Comparison of ENCODE assay signal across 9 mouse cellular contexts in the genomic region with DNA sequence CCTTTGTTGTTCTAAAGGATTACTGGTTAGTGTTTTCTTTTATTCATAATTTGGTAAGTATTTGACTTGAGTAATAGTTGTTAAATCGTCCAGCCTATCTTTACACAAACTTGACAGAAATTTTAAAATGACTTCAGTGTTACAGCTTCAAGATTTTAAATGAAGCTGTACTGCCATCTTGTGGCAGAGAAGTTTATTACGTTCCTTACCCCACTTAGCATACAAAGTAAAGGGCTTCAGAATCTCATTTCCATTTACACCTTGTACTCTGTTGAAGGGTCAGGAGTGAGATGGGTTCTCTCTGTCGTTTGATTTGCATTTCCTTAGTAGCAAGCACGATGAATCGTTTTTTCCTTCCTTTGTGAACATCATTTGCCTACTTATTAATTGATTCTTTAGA. TPM values are rescaled to one million over a fixed set of nuclear protein-coding genes. Genes with fewer than 3 reads are reported as not detected.
DNase-seq lines count a peak whose midpoint lies in the region; ATAC-seq lines count a peak whose summit lies in the region.
"Had no signal": no experiment of that assay in that cellular context is flagged by ENCODE, and none has a peak within 500 bp of the region (broad histone marks: within the 10 kb centered on the region; RNA-seq: fewer than 3 reads in every experiment).

No protein-coding gene starts in this region.

- WGBS in heart, embryonic 12.5 days = 5% methylated on average over 5 of the region's 5 CpGs
- WGBS in neural tube, embryonic 12.5 days = 6% methylated on average over 5 of the region's 5 CpGs

- no peaks in the 10 kb centered on the region for H3K4me1 ChIP-seq in heart, embryonic 12.5 days (replicated peaks)
- no peaks in the 10 kb centered on the region for H3K4me1 ChIP-seq in neural tube, embryonic 12.5 days

- no peaks in the 10 kb centered on the region for H3K36me3 ChIP-seq in heart, embryonic 12.5 days
- H3K36me3 ChIP-seq in neural tube, embryonic 12.5 days = no peaks in the 10 kb centered on the region

- no peaks in the 10 kb centered on the region for H3K27me3 ChIP-seq in heart, embryonic 12.5 days (replicated peaks)
- no peaks in the 10 kb centered on the region for H3K27me3 ChIP-seq in neural tube, embryonic 12.5 days (replicated peaks)

- H3K9ac ChIP-seq in heart, embryonic 12.5 days = no peak overlapping the region
- no peak overlapping the region for H3K9ac ChIP-seq in neural tube, embryonic 12.5 days

- no peaks in the 10 kb centered on the region for H3K9me3 ChIP-seq in heart, embryonic 12.5 days (replicated peaks)
- H3K9me3 ChIP-seq in neural tube, embryonic 12.5 days = no peaks in the 10 kb centered on the region

- no peak overlapping the region for H3K4me2 ChIP-seq in heart, embryonic 12.5 days
- H3K4me2 ChIP-seq in neural tube, embryonic 12.5 days (replicated peaks) = no peak overlapping the region

- no peak overlapping the region for H3K4me3 ChIP-seq in heart, embryonic 12.5 days
- H3K4me3 ChIP-seq in neural tube, embryonic 12.5 days = no peak overlapping the region

- no peak overlapping the region for H3K27ac ChIP-seq in heart, embryonic 12.5 days (ENCODE audit: poor library complexity, severe bottlenecking)
- H3K27ac ChIP-seq in neural tube, embryonic 12.5 days = no peak overlapping the region

- peak; percentile 16 to 57 for DNase-seq in heart, adult 18-20 months
- peak; percentile 34 to 63 for DNase-seq in right cerebral cortex, adult 2 months (ENCODE audit: low spot score in 2 of 2)
- no peak for DNase-seq in right cerebral cortex, postnatal 36 days (ENCODE audit: low spot score in 2 of 2)
- peak; percentile 50 for DNase-seq in kidney, postnatal 14 days
- DNase-seq in adrenal gland, postnatal 4 days (ENCODE audit: low spot score in 2 of 2) = no peak

- no peak for ATAC-seq in heart, embryonic 12.5 days (ENCODE audit: insufficient number of reproducible peaks, low FRiP score)
- peak; percentile 76 for ATAC-seq in common myeloid progenitor, adult 5-6 weeks (replicated peaks; ENCODE audit: low read depth, poor library complexity, severe bottlenecking)
- ATAC-seq in neural tube, embryonic 12.5 days (ENCODE audit: low FRiP score, low read depth) = 0 out of 2 replicates have a peak, but pooled peaks have one; percentile 41

RNA-seq across cellular contexts. Expression of a gene that starts 14.9 kb away (rescaled TPM):
- not detected for total RNA-seq in heart, adult 18-20 months (2021)
- polyA plus RNA-seq in heart, embryonic 12.5 days (2016; fragmentation: Nextera tagmentation; extraction: Ambion mirVana) = not detected in 2 replicates
- total RNA-seq in common myeloid progenitor, adult 5-6 weeks (2017) = not detected in 2 replicates
- polyA plus RNA-seq in neural tube, embryonic 12.5 days (2016; fragmentation: Nextera tagmentation; extraction: Ambion mirVana) = not detected in 2 replicates
- total RNA-seq in adrenal gland, postnatal 4 days (2021) = not detected
- total RNA-seq: layer of hippocampus, postnatal 36 days had no signal

RNA-seq across cellular contexts. Expression of a gene that starts 24.9 kb away (rescaled TPM):
- not detected for total RNA-seq in heart, adult 18-20 months (2021)
- not detected in 2 replicates for polyA plus RNA-seq in heart, embryonic 12.5 days (2016; fragmentation: Nextera tagmentation; extraction: Ambion mirVana)
- total RNA-seq in common myeloid progenitor, adult 5-6 weeks (2017) = not detected in 2 replicates
- polyA plus RNA-seq in neural tube, embryonic 12.5 days (2016; fragmentation: Nextera tagmentation; extraction: Ambion mirVana) = not detected in 2 replicates
- total RNA-seq in adrenal gland, postnatal 4 days (2021) = not detected
- total RNA-seq: layer of hippocampus, postnatal 36 days had no signal

RNA-seq across cellular contexts. Expression of a gene that starts 40.0 kb away (rescaled TPM):
- total RNA-seq in heart, adult 18-20 months (2021) = not detected
- polyA plus RNA-seq in heart, embryonic 12.5 days (2016; fragmentation: Nextera tagmentation; extraction: Ambion mirVana) = not detected in 2 replicates
- 0.87 TPM in 1 of 2 replicates, not detected in the other for total RNA-seq in common myeloid progenitor, adult 5-6 weeks (2017)
- polyA plus RNA-seq in neural tube, embryonic 12.5 days (2016; fragmentation: Nextera tagmentation; extraction: Ambion mirVana) = not detected in 2 replicates
- total RNA-seq in adrenal gland, postnatal 4 days (2021) = not detected
- total RNA-seq: layer of hippocampus, postnatal 36 days had no signal

RNA-seq across cellular contexts. Expression of a gene that starts 47.2 kb away (rescaled TPM):
- not detected for total RNA-seq in heart, adult 18-20 months (2021)
- polyA plus RNA-seq in heart, embryonic 12.5 days (2016; fragmentation: Nextera tagmentation; extraction: Ambion mirVana) = not detected in 2 replicates
- not detected in 2 replicates for total RNA-seq in common myeloid progenitor, adult 5-6 weeks (2017)
- not detected in 2 replicates for polyA plus RNA-seq in neural tube, embryonic 12.5 days (2016; fragmentation: Nextera tagmentation; extraction: Ambion mirVana)
- total RNA-seq in adrenal gland, postnatal 4 days (2021) = not detected
- total RNA-seq: layer of hippocampus, postnatal 36 days had no signal

Comparison
In these comparisons a context has a peak if more than half of its experiments do, and no peak if none do; other contexts are left out.
1. DNase-seq: peak in heart, adult 18-20 months (2 of 2), right cerebral cortex, adult 2 months (2 of 2) and kidney, postnatal 14 days (single experiment); none in right cerebral cortex, postnatal 36 days (0 of 2) and adrenal gland, postnatal 4 days (0 of 2).